Mouse (Mus musculus) testis, adult 2 months (tissue): ENCODE measurements at regions not wholly inside any gene's neighbourhood (a gene's known extent, or its start where the extent isn't known, plus 50 kb on each side); places are given as distances from the start of the nearest gene placed in this dataset.

ENCODE experiments used
- CTCF ChIP-seq: fragments of 200-500 bp; IDR thresholded peaks from 2 replicates; pipeline ENCODE4 v1.5.1; 2012; ENCODE audit warnings: low read depth, mild to moderate bottlenecking, inconsistent platforms, low read length, moderate library complexity; ENCODE audit not compliant: control insufficient read depth, insufficient read depth, insufficient replicate concordance
- POLR2A ChIP-seq: fragments of 200-500 bp; IDR thresholded peaks from 2 replicates; pipeline ENCODE4 v1.6.1; 2012; ENCODE audit warnings: low read depth, mild to moderate bottlenecking, inconsistent platforms, low read length, moderate library complexity; ENCODE audit not compliant: control insufficient read depth

DNA sequence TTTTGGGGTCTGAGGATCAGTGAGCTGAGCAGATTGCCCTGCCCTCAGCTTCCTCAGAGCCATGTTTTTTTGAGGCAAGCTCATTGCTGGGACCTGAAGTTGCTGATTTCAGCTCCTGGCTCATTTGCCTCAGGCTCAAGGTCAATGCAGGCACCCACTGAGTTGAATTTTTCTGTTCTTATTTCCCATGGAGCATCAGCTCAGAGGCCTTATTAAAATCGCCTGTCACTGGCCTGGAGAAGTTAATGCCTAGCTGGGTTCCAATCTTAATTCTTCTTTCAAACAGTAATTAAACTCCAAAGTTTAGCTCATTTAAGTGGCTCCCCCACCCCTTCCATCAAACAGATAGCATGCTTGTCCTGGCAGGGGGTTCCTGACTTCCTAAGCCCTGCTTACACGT lies 86.9 kb upstream of the Ccdc91 start:
- TF ChIP-seq CTCF (no peak), POLR2A (no peak)
